Mouse (Mus musculus) thymus, postnatal 36 days (tissue): ENCODE results near the gene Fthl17c.
"Not testable (repeated sequence)": the region's sequence is repeated elsewhere in the genome, so short reads cannot be mapped to it uniquely, and the experiment has no call there.

Experiments
- DNase-seq, 2 experiments: peaks; one replicate each; pipeline ENCODE4 v3.0.0; 2022; ENCODE audit warnings: mixed read lengths in 2 of 2

Fthl17c gene

DNA sequence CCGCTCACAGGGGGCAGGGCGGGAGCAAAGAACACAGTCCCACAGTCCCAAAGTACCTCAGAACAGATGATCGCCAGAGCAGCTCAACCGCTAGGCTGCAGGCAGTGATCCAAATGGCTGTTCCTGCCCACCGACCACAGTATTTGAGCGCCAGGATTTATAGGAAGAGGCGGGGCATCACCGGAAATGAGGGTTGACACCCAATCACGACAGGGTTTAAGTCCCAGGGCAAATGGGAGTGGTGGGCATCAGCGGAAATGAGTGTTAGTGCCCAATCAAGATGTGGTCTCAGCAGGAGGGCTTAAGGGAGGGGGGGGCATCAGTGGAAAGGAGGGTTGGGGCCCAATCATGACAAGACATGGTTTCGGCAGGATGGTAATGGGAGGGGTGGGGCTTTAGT is at the start of gene Fthl17c:
Fthl17c (minus strand) TSS at position 101 of the 400 bp plus-strand sequence.
- not testable (repeated sequence) for DNase-seq

DNA sequence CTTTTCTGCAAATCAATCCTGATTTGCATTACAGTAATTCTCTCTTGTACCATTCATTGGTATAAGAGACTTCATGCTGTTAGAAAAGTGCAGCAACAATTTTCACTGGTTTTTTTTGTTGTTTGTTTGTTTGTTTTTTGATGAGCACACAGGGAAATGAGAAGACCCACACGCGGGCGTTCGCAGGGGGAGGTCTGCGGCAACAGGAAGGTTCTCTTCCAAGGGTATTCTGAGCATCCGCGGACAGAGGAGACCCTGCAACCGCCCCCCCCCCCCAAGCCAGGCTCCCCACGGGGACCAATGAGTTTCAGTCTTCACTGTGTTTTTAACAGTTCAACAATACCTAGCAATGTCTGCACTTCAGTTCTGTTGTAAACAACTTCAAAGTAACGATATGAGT is 43.1 kb upstream of the Fthl17c start:
- no peak for DNase-seq

DNA sequence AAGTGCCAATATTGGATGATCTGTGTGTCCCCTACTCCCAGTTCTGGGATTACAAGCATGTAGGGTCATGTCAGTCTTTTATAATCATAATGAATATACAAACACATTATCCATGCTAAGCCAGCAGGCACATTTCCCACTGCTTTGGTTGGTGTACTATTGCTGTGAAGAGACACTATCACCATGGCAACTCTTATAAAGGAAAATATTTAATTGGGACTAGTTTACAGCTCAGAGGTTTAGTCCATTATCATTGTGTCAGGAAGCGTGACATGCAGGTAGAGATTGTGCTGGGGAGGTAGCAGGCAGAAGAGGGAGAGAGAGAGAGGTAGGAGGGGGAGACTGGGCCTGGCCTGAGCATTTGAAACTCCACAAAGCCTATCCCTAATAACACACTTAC is 39.7 kb upstream of the Fthl17c start:
- DNase-seq: no peak

GRCm38 (mm10) chrX:8986655-8987054 is 10.3 kb upstream of the Fthl17c start, which contains the start of gene Fthl17d:
Fthl17d (minus strand) TSS chrX:8986755.
- not testable (repeated sequence) for DNase-seq

- not testable (repeated sequence) for DNase-seq
Observed at GRCm38 (mm10) chrX:8964618-8965017, 11.7 kb downstream of the Fthl17c start.

DNA sequence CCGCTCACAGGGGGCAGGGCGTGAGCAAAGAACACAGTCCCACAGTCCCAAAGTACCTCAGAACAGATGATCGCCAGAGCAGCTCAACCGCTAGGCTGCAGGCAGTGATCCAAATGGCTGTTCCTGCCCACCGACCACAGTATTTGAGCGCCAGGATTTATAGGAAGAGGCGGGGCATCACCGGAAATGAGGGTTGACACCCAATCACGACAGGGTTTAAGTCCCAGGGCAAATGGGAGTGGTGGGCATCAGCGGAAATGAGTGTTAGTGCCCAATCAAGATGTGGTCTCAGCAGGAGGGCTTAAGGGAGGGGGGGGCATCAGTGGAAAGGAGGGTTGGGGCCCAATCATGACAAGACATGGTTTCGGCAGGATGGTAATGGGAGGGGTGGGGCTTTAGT is 13.5 kb downstream of the Fthl17c start, which contains the start of gene Fthl17b:
Fthl17b (minus strand) TSS at position 101 of the 400 bp plus-strand sequence.
- not testable (repeated sequence) for DNase-seq

DNA sequence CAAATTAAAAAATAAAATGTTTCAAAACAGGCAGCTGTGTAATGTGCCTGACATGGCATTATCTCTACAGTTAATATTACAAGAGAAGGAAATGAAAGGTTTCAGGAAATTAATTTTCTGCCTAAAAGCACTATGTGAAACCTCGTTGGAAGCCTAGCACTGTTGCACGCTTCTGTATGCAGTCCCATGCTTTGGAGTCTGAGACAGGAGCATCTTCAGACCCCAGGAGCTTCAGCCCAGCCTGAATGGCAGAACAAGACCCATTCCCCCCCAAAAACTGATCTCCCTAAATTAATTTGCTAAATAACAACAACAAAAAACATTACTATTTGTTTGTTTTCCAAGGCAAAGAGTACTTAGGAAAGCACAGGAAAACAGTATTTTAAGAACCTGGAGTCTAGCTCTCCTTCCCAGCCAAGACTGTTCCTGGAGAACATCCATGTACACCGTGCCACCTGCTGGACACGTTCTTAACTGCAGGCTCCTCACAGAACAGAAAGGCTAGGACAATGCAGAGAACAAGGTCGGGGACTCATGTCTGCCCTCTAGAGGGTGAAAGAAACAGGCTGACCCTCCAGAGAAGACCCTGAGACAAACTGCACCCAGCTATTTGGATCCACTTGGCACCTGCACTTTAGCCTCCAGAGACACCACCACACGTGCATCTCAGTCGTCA is 28.1 kb downstream of the Fthl17c start:
- DNase-seq: peak; percentile 61 to 64

- no peak for DNase-seq
Observed at GRCm38 (mm10) chrX:8944041-8944440, 32.3 kb downstream of the Fthl17c start.

DNA sequence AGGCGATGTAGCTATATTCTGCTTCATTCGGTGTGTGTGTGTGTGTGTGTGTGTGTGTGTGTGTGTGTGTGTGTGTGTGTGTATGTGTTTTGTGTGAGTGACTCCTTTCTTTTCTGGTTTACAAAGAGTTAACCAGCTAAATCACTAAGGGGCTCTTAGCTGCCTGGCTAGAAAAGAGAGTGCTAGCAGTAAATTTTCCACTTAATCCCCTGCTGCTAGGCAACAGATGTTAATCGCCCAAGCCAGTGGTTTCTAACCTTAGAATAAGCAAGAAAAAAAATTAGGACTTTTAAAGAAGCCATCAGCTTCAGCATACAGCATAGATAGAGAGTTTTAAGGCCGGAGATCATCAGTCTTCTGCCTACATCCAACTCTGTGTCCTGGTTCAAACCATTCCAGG is 49.1 kb downstream of the Fthl17c start:
- DNase-seq: no peak
